Mouse (Mus musculus): ENCODE measurements around the gene Rps6ka5.

The Rps6ka5 gene

GRCm38 (mm10) chr12:100655972-100656371 lies 70.8 kb downstream of the Rps6ka5 start:
- no peak for DNase-seq (ENCODE audit: low spot score)

GRCm38 (mm10) chr12:100641936-100642335 lies 84.8 kb downstream of the Rps6ka5 start:
- no peak for DNase-seq (ENCODE audit: low spot score)

GRCm38 (mm10) chr12:100640726-100641125 lies 86.1 kb downstream of the Rps6ka5 start:
- no peak for DNase-seq (ENCODE audit: low spot score)

- peak; percentile 6 for DNase-seq (ENCODE audit: low spot score)
Measured at GRCm38 (mm10) chr12:100639680-100640079, 87.1 kb downstream of the Rps6ka5 start.

GRCm38 (mm10) chr12:100637886-100638285 lies 88.9 kb downstream of the Rps6ka5 start:
- DNase-seq (ENCODE audit: low spot score) = no peak

- no peak for DNase-seq (ENCODE audit: low spot score)
Measured at GRCm38 (mm10) chr12:100636733-100637132, 90.0 kb downstream of the Rps6ka5 start.

- DNase-seq (ENCODE audit: low spot score) = no peak
Measured at GRCm38 (mm10) chr12:100636299-100636633, 90.5 kb downstream of the Rps6ka5 start.

- DNase-seq (ENCODE audit: low spot score) = no peak
Measured at GRCm38 (mm10) chr12:100635601-100636298, 91.0 kb downstream of the Rps6ka5 start.

GRCm38 (mm10) chr12:100633231-100633630 lies 93.6 kb downstream of the Rps6ka5 start:
- no peak for DNase-seq (ENCODE audit: low spot score)

GRCm38 (mm10) chr12:100631286-100631685 lies 95.5 kb downstream of the Rps6ka5 start:
- no peak for DNase-seq (ENCODE audit: low spot score)

- no peak for DNase-seq (ENCODE audit: low spot score)
Measured at GRCm38 (mm10) chr12:100629126-100629920, 97.5 kb downstream of the Rps6ka5 start.

- DNase-seq (ENCODE audit: low spot score) = no peak
Measured at GRCm38 (mm10) chr12:100626991-100627677, 99.6 kb downstream of the Rps6ka5 start.

- no peak for DNase-seq (ENCODE audit: low spot score)
Measured at GRCm38 (mm10) chr12:100626273-100626990, 100.4 kb downstream of the Rps6ka5 start.

GRCm38 (mm10) chr12:100624854-100625447 lies 101.8 kb downstream of the Rps6ka5 start:
- no peak for DNase-seq (ENCODE audit: low spot score)

- no peak for DNase-seq (ENCODE audit: low spot score)
Measured at GRCm38 (mm10) chr12:100615251-100615650, 111.5 kb downstream of the Rps6ka5 start.

- no peak for DNase-seq (ENCODE audit: low spot score)
Measured at GRCm38 (mm10) chr12:100613878-100614277, 112.9 kb downstream of the Rps6ka5 start.

GRCm38 (mm10) chr12:100613192-100613700 lies 113.5 kb downstream of the Rps6ka5 start:
- no peak for DNase-seq (ENCODE audit: low spot score)

- DNase-seq (ENCODE audit: low spot score) = no peak
Measured at GRCm38 (mm10) chr12:100609766-100610165, 117.0 kb downstream of the Rps6ka5 start.

- no peak for DNase-seq (ENCODE audit: low spot score)
Measured at GRCm38 (mm10) chr12:100609064-100609463, 117.7 kb downstream of the Rps6ka5 start.

GRCm38 (mm10) chr12:100606733-100607132 lies 120.0 kb downstream of the Rps6ka5 start:
- no peak for DNase-seq (ENCODE audit: low spot score)

- DNase-seq (ENCODE audit: low spot score) = no peak
Measured at GRCm38 (mm10) chr12:100605596-100605995, 121.2 kb downstream of the Rps6ka5 start.

GRCm38 (mm10) chr12:100604540-100604939 lies 122.2 kb downstream of the Rps6ka5 start:
- DNase-seq (ENCODE audit: low spot score) = peak; percentile 37

Data from MN1 (cell line).